In genomic region chr11:69672211-69672706, GRCm38 (mm10) we compare ENCODE assay signal across 7 mouse cellular contexts. TPM values are rescaled to one million over a fixed set of nuclear protein-coding genes. Genes with fewer than 3 reads are reported as not detected.
DNase-seq lines count a peak whose midpoint lies in the region; ATAC-seq lines count a peak whose summit lies in the region.

Gene Eif4a1, minus strand, starts transcription at chr11:69672423.

- no peaks in the 10 kb centered on the region for H3K9me3 ChIP-seq in embryonic facial prominence, embryonic 11.5 days (replicated peaks; ENCODE audit: control insufficient read depth, low read length)
- H3K9me3 ChIP-seq in limb, embryonic 10.5 days (replicated peaks), result no peaks in the 10 kb centered on the region
- no peaks in the 10 kb centered on the region for H3K9me3 ChIP-seq in midbrain, embryonic 13.5 days

- peak; percentile 99 for DNase-seq in adrenal gland, postnatal 14 days
- DNase-seq in embryonic facial prominence, embryonic 11.5 days (ENCODE audit: low spot score), result peak; percentile 100
- peak; percentile 100 for DNase-seq in kidney, adult 11 months
- peak; percentile 97 for DNase-seq in limb, embryonic 10.5 days (ENCODE audit: low spot score)
- DNase-seq in spleen, adult 12 weeks (ENCODE audit: low spot score), result peak; percentile 98

- H3K9ac ChIP-seq in embryonic facial prominence, embryonic 11.5 days (replicated peaks; ENCODE audit: low read length), result peak within 1 kb of the TSS; percentile 99
- peak within 1 kb of the TSS; percentile 99 for H3K9ac ChIP-seq in midbrain, embryonic 13.5 days (replicated peaks)

- H3K4me2 ChIP-seq in embryonic facial prominence, embryonic 11.5 days (ENCODE audit: low read depth, low read length), result peak within 1 kb of the TSS; percentile 87
- peak within 1 kb of the TSS; percentile 84 for H3K4me2 ChIP-seq in midbrain, embryonic 13.5 days (replicated peaks)

- no peaks in the 10 kb centered on the region for H3K27me3 ChIP-seq in embryonic facial prominence, embryonic 11.5 days (ENCODE audit: control insufficient read depth, insufficient read depth, low read length)
- no peaks in the 10 kb centered on the region for H3K27me3 ChIP-seq in limb, embryonic 10.5 days (ENCODE audit: low read depth, poor library complexity, severe bottlenecking)
- H3K27me3 ChIP-seq in midbrain, embryonic 13.5 days, result no peaks in the 10 kb centered on the region

- peak within 1 kb of the TSS; percentile 93 for H3K27ac ChIP-seq in embryonic facial prominence, embryonic 11.5 days (replicated peaks; ENCODE audit: low read depth, low read length)
- peak within 1 kb of the TSS; percentile 99 for H3K27ac ChIP-seq in limb, embryonic 10.5 days
- peak within 1 kb of the TSS; percentile 98 for H3K27ac ChIP-seq in midbrain, embryonic 13.5 days

- peaks cover 26% of the 10 kb centered on the region for H3K36me3 ChIP-seq in embryonic facial prominence, embryonic 11.5 days (replicated peaks; ENCODE audit: control insufficient read depth, insufficient read depth, low read depth, low read length)
- peaks cover 89% of the 10 kb centered on the region for H3K36me3 ChIP-seq in limb, embryonic 10.5 days
- peaks cover 76% of the 10 kb centered on the region for H3K36me3 ChIP-seq in midbrain, embryonic 13.5 days

- ATAC-seq in embryonic facial prominence, embryonic 11.5 days (replicated peaks; ENCODE audit: insufficient number of reproducible peaks, low FRiP score, low TSS enrichment, low read depth), result peak; percentile 97
- ATAC-seq in granulocyte monocyte progenitor cell, adult 5-6 weeks (replicated peaks; ENCODE audit: poor library complexity, severe bottlenecking), result peak; percentile 77
- ATAC-seq in midbrain, embryonic 13.5 days, result peak; percentile 98

- no peaks in the 10 kb centered on the region for H3K4me1 ChIP-seq in embryonic facial prominence, embryonic 11.5 days (ENCODE audit: control insufficient read depth, insufficient read depth, low read length)
- peaks cover 23% of the 10 kb centered on the region for H3K4me1 ChIP-seq in limb, embryonic 10.5 days
- H3K4me1 ChIP-seq in midbrain, embryonic 13.5 days (replicated peaks), result peaks cover 33% of the 10 kb centered on the region

- under 1% methylated on average over 36 of the region's 36 CpGs for WGBS in embryonic facial prominence, embryonic 11.5 days
- under 1% methylated on average over 36 of the region's 36 CpGs for WGBS in limb, embryonic 10.5 days
- under 1% methylated on average over 36 of the region's 36 CpGs for WGBS in midbrain, embryonic 13.5 days

- H3K4me3 ChIP-seq in embryonic facial prominence, embryonic 11.5 days (ENCODE audit: low read depth, low read length), result peak within 1 kb of the TSS; percentile 94
- H3K4me3 ChIP-seq in limb, embryonic 10.5 days, result peak within 1 kb of the TSS; percentile 98
- H3K4me3 ChIP-seq in midbrain, embryonic 13.5 days (replicated peaks), result peak within 1 kb of the TSS; percentile 76

RNA-seq across cellular contexts. Expression of gene Eif4a1, which starts in this region (rescaled TPM):
- 642 and 752 TPM in 2 replicates for total RNA-seq in adrenal gland, postnatal 14 days (2021)
- polyA plus RNA-seq in embryonic facial prominence, embryonic 11.5 days (2014; fragmentation: Nextera tagmentation; extraction: Ambion mirVana), result 959 and 1,000 TPM in 2 replicates
- 969 and 995 TPM in 2 replicates for total RNA-seq in granulocyte monocyte progenitor cell, adult 5-6 weeks (2014; fragmentation: Nextera tagmentation)
- 1,214 and 1,335 TPM in 2 replicates for total RNA-seq in granulocyte monocyte progenitor cell, adult 5-6 weeks (2017)
- 678 and 791 TPM in 2 replicates for polyA plus RNA-seq in limb, embryonic 10.5 days (2016; fragmentation: Nextera tagmentation; extraction: Ambion mirVana)
- polyA plus RNA-seq in midbrain, embryonic 13.5 days (2015; fragmentation: Nextera tagmentation; extraction: Ambion mirVana), result 581 and 595 TPM in 2 replicates

Comparison
In these comparisons a context has a peak if more than half of its experiments do, and no peak if none do; other contexts are left out.
1. Peak in every context shown above with its lines: DNase-seq, ATAC-seq, H3K4me3 ChIP-seq and H3K27ac ChIP-seq.